Mouse (Mus musculus): Measurements from ENCODE around the gene Fgf12. TPM values are rescaled to one million over a fixed set of nuclear protein-coding genes. Genes with fewer than 3 reads are reported as not detected.

Fgf12 gene
- total RNA-seq, 1 experiment from 2014 or later, result 2.7 TPM

GRCm38 (mm10) chr16:28311618-28312017 lies 441.2 kb downstream of the Fgf12 start:
- no peak for DNase-seq

- no peak for DNase-seq
These were observed 449.0 kb downstream of the Fgf12 start for GRCm38 (mm10) chr16:28303889-28304288.

GRCm38 (mm10) chr16:28289689-28290330 lies 463.1 kb downstream of the Fgf12 start:
- DNase-seq, result no peak

GRCm38 (mm10) chr16:28257904-28258303 lies 495.0 kb downstream of the Fgf12 start:
- no peak for DNase-seq

- no peak for DNase-seq
These were observed 498.6 kb downstream of the Fgf12 start for GRCm38 (mm10) chr16:28254303-28254702.

DNA sequence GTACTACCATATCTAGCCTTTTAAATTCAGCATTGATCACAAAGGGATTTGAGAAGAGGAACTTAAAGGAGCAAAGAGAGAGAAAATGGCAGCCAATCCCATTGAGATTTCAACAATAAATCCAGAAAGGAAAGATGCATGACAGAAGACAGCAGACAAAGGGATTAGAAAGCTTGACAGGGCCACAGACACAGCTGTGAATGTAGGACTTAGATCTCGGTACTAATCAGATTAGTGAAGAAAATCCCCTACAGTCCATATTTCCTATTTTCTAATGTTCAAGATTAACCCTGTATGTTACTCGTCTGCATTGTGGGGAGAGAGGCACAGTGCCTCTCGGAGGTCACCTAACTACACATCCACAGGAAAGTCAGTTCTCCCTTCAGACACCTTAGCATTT lies 500.9 kb downstream of the Fgf12 start:
- no peak for DNase-seq

DNA sequence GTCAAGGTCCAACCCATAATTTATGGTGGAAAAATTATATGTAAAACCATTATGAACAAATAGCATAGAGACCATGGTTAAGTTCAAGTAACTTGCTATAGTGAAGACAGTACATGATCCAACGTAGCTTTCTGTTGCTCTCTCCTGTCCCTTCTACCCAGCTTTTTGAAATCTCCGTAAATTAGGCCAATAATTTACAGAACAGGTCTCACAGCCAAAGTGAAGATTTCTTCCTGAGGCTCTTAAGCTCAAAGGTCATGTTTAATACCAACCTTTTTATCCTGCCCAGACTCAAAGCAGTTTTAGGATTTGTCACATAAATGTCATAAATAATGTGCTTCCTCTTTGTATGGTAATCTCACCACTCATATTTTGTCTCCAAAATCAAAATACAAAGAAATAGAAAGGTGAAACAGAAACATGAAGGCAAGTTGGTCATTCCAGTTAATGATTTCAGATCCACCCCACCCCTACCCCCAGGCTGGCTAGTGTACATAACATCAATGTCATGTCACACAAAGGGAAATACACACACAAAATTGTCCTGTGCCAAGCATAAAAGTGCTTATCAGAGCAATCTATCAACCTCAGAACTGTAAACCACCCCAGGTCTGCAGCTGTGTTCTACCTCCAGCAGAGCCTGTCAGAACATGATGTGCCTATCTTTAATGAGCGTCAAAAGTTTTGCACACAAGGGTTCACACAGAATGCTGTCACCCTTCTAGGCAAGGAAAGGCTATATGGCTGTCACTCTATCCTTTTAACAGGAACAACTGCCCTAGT lies 509.8 kb downstream of the Fgf12 start:
- no peak for DNase-seq

DNA sequence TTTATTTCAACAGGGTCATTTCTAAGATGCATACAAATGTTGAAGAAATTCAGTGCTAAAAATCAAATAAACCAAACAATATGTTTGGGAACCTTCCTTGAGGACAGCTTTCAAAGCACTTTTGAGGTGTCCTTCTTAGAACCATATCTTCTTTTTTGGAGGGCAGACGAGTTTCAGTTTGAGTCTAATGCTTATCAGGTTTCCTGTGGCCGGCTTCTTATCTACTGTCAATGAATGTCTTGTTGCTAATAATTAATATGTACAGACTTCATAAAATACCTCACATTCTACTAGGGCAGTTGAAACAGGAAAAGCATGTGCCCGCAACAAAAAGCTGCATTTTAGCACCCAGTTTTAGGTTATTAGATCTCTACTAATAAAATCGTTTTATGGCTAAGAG lies 513.5 kb downstream of the Fgf12 start:
- no peak for DNase-seq

DNA sequence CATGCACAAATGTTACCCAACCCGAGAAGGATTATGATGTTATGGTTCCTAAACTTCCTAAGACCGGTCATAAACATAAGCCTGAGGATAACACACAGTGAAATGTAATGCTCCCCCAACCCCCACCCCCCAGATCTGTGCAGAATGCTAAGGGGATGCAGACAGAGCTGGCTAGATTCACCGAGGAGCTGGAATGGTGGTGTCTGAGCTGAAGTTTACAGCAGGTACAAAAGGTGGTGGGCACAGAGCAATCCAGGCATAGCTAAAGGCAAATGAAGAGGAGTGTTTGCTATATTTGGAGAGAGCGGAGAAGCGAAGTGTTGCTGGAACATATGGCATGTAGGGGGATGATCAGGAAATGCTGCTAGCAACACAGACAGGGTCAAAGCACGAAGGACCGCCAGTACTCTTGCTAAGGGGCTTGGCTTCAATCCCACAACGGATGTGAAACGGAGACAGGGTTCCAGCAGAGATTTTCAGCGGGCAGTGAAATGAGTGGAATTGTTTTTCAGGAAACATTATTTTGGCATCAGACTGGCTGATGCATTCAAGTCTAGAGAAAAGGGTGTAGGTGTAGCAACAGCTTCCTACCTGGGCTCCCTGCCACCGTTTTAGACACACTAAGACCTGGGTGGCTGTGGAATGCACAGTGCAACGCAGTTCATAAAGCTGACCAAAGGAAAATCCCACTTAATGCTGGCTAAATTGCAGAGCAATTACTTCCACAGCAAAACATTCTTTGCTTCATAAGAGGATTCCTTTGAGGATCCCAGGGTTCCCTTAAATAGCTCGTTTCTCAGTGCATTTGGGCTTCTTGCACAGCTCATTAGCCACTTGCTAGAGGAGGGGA lies 514.6 kb downstream of the Fgf12 start:
- DNase-seq, result peak; percentile 3

DNA sequence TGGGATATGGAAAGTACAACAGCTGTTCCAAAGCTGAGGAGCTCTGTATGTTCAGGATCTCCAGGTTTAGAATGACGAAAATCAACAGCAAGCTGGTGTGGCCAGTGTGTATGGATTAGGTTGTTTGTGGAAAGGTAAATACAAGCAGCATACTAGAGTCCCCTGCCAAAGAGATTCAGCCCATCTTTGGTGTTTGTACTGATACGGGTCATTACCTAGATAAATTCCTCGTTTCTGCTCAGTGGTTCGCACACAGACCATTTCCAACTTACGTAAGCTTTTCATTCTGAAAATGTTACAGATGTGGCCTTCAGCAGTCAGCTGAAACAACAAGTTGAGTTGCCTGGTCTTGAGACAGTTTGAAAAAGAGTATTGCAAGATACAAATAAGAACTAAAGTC lies 536.9 kb downstream of the Fgf12 start:
- DNase-seq, result no peak

- no peak for DNase-seq
These were observed 540.5 kb downstream of the Fgf12 start for GRCm38 (mm10) chr16:28212411-28212810.

DNA sequence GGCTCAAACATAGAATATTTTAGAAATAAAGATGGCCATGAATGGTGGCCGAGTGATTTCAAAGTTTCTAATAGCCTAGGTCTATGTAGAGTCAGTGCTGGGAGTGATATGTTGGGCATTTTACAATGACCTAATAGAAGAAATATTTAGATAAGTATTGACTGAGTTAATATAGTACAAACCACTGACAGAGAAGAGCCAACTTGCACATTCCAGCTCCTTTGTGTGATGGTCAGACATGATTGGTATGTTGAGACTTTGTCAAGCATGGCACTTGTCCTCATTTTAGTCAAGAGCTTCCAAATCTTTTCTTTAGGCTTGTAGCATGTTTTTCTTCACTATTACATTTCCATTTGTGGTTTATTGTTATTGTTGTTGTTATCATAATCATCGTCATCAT lies 596.4 kb downstream of the Fgf12 start:
- no peak for DNase-seq

- DNase-seq, result no peak
These were observed 611.9 kb downstream of the Fgf12 start for GRCm38 (mm10) chr16:28140972-28141371.

DNA sequence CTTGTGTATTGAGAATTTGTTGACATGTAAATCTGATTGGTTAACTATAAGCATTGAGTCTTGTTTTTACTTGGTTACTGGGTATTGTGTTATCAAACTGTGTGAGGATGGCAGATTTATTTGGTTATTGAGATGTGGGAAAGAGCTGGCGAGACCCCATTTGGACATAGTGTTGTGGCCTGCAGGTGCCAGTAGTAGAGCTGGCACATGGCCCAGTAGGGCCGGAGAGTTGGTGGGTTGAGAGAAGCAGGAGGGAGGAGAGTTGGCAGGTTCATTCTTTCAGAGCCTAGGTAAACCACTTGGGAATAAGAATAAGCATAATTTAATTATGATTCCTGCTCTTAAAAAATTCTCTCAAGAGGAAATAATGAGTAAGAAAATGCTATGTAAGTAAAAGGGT lies 625.9 kb downstream of the Fgf12 start:
- no peak for DNase-seq

Small RNAs within 50 kb of the gene (microRNA-seq; reads per million reads assigned to microRNA genes)
- 0 reads per million in 2 experiments for gene Mir690

Other genes with a start within 250 kb of the Fgf12 start
- 11.5 and 11.8 TPM in 2 replicates for gene Mb21d2, start 176.6 kb upstream of the Fgf12 start, total RNA-seq (2021)